ENCODE assay signal across 11 mouse cellular contexts in the genomic region with DNA sequence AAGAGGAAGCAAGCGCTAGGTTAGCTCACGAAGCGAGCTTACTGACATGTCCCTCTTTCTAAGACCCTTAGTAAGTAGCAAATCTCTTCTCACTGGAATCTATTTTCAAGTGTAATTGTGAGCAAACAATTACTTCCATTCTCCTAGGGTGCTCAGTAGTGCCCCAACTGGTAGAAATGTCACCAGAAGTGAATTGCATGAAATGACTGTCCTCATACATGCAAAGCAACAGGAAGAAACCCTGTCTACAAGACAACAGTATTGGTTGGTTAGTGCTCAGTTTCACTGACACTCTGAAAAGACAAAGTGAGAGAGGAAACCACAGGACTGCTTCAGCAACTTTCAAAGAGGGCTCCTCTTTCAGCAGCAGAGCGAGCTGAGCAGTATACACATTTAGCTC.
DNase-seq lines count a peak whose midpoint lies in the region; ATAC-seq lines count a peak whose summit lies in the region.
"Had no signal": no experiment of that assay in that cellular context is flagged by ENCODE, and none has a peak within 500 bp of the region (broad histone marks: within the 10 kb centered on the region; RNA-seq: fewer than 3 reads in every experiment).

No protein-coding gene starts in this region.

- no peaks in the 10 kb centered on the region for H3K36me3 ChIP-seq in embryonic facial prominence, embryonic 11.5 days (replicated peaks; ENCODE audit: control insufficient read depth, insufficient read depth, low read depth, low read length)
- no peaks in the 10 kb centered on the region; the same call in 1 of the 2 replicates for H3K36me3 ChIP-seq in embryonic facial prominence, embryonic 10.5 days (replicated peaks)
- no peaks in the 10 kb centered on the region for H3K36me3 ChIP-seq in macrophage (ENCODE audit: inconsistent target)
- H3K36me3 ChIP-seq in heart, embryonic 11.5 days (ENCODE audit: control insufficient read depth, insufficient read depth, low read length): peaks cover 2% of the 10 kb centered on the region; the same call in 1 of the 2 replicates
- H3K36me3 ChIP-seq: neural tube, embryonic 13.5 days had no signal

- no peak for ATAC-seq in embryonic facial prominence, embryonic 11.5 days (replicated peaks; ENCODE audit: insufficient number of reproducible peaks, low FRiP score, low TSS enrichment, low read depth)
- no peak for ATAC-seq in frontal cortex, adult (ENCODE audit: low TSS enrichment)
- ATAC-seq in heart, embryonic 11.5 days (replicated peaks; ENCODE audit: insufficient number of reproducible peaks, low FRiP score, low TSS enrichment): no peak

- H3K27me3 ChIP-seq in embryonic facial prominence, embryonic 11.5 days (ENCODE audit: control insufficient read depth, insufficient read depth, low read length): no peaks in the 10 kb centered on the region
- no peaks in the 10 kb centered on the region for H3K27me3 ChIP-seq in embryonic facial prominence, embryonic 10.5 days (replicated peaks; ENCODE audit: low read depth, poor library complexity, severe bottlenecking)
- no peaks in the 10 kb centered on the region for H3K27me3 ChIP-seq in heart, embryonic 11.5 days (ENCODE audit: control insufficient read depth, insufficient read depth, low read length)
- H3K27me3 ChIP-seq: hindbrain, embryonic 13.5 days; neural tube, embryonic 13.5 days had no signal

- 90% methylated on average over 4 of the region's 4 CpGs for WGBS in embryonic facial prominence, embryonic 11.5 days
- 86% methylated on average over 4 of the region's 4 CpGs for WGBS in embryonic facial prominence, embryonic 10.5 days
- whole genome bisulfite sequencing in macrophage (ENCODE audit: missing documents): 93% methylated on average over 4 of the region's 4 CpGs
- WGBS in heart, embryonic 11.5 days (ENCODE audit: insufficient replicate concordance): 85% methylated on average over 4 of the region's 4 CpGs

- peak; percentile 10 for DNase-seq in embryonic facial prominence, embryonic 11.5 days (ENCODE audit: low spot score)
- no peak for DNase-seq in embryonic facial prominence, embryonic 10.5 days (ENCODE audit: low spot score)
- DNase-seq in spleen, postnatal 36 days (ENCODE audit: low spot score in 2 of 2): peak; percentile 2 to 17
- DNase-seq in spleen, adult 12 weeks (ENCODE audit: low spot score): no peak
- no peak for DNase-seq in kidney, adult 11 months
- DNase-seq: gastrocnemius, postnatal 25 days had no signal

- no peaks in the 10 kb centered on the region for H3K4me1 ChIP-seq in embryonic facial prominence, embryonic 11.5 days (ENCODE audit: control insufficient read depth, insufficient read depth, low read length)
- no peaks in the 10 kb centered on the region for H3K4me1 ChIP-seq in embryonic facial prominence, embryonic 10.5 days
- H3K4me1 ChIP-seq in heart, embryonic 11.5 days (ENCODE audit: control insufficient read depth, insufficient read depth, low read length): no peaks in the 10 kb centered on the region
- H3K4me1 ChIP-seq: hindbrain, embryonic 13.5 days; neural tube, embryonic 13.5 days had no signal

- no peak overlapping the region for H3K4me2 ChIP-seq in embryonic facial prominence, embryonic 11.5 days (ENCODE audit: low read depth, low read length)
- no peak overlapping the region for H3K4me2 ChIP-seq in heart, embryonic 11.5 days
- H3K4me2 ChIP-seq: hindbrain, embryonic 13.5 days; neural tube, embryonic 13.5 days had no signal

- H3K9ac ChIP-seq in embryonic facial prominence, embryonic 11.5 days (replicated peaks; ENCODE audit: low read length): no peak overlapping the region
- H3K9ac ChIP-seq in heart, embryonic 11.5 days (ENCODE audit: low read depth, low read length): no peak overlapping the region
- H3K9ac ChIP-seq: hindbrain, embryonic 13.5 days; neural tube, embryonic 13.5 days had no signal

- no peak overlapping the region for H3K4me3 ChIP-seq in embryonic facial prominence, embryonic 11.5 days (ENCODE audit: low read depth, low read length)
- no peak overlapping the region for H3K4me3 ChIP-seq in embryonic facial prominence, embryonic 10.5 days
- no peak overlapping the region for H3K4me3 ChIP-seq in macrophage (ENCODE audit: inconsistent target)
- no peak overlapping the region for H3K4me3 ChIP-seq in heart, embryonic 11.5 days (ENCODE audit: low read depth, low read length)
- H3K4me3 ChIP-seq: hindbrain, embryonic 13.5 days; neural tube, embryonic 13.5 days had no signal

- no peak overlapping the region for H3K27ac ChIP-seq in embryonic facial prominence, embryonic 11.5 days (replicated peaks; ENCODE audit: low read depth, low read length)
- no peak overlapping the region for H3K27ac ChIP-seq in embryonic facial prominence, embryonic 10.5 days (replicated peaks)
- H3K27ac ChIP-seq in macrophage: peak overlapping the region; percentile 29; the same call in 1 of the 2 replicates
- no peak overlapping the region for H3K27ac ChIP-seq in heart, embryonic 11.5 days (ENCODE audit: low read depth, low read length)
- H3K27ac ChIP-seq: hindbrain, embryonic 13.5 days; neural tube, embryonic 13.5 days had no signal

- H3K79me2 ChIP-seq in macrophage (ENCODE audit: inconsistent target): no peaks in the 10 kb centered on the region

- H3K9me3 ChIP-seq in embryonic facial prominence, embryonic 11.5 days (replicated peaks; ENCODE audit: control insufficient read depth, low read length): no peaks in the 10 kb centered on the region
- no peaks in the 10 kb centered on the region for H3K9me3 ChIP-seq in embryonic facial prominence, embryonic 10.5 days
- no peaks in the 10 kb centered on the region for H3K9me3 ChIP-seq in heart, embryonic 11.5 days (replicated peaks; ENCODE audit: control insufficient read depth, low read length)
- H3K9me3 ChIP-seq: hindbrain, embryonic 13.5 days; neural tube, embryonic 13.5 days had no signal

Comparison
In these comparisons a context has a peak if more than half of its experiments do, and no peak if none do; other contexts are left out.
1. DNase-seq: peak in embryonic facial prominence, embryonic 11.5 days (single experiment) and spleen, postnatal 36 days (2 of 2); none in embryonic facial prominence, embryonic 10.5 days (single experiment), spleen, adult 12 weeks (single experiment) and kidney, adult 11 months (single experiment).